ENCODE assay signal across 23 mouse cellular contexts in genomic region chr12:59055196-59055850, GRCm38 (mm10). TPM values are rescaled to one million over a fixed set of nuclear protein-coding genes. Genes with fewer than 3 reads are reported as not detected.
DNase-seq lines count a peak whose midpoint lies in the region.
"Had no signal": no experiment of that assay in that cellular context is flagged by ENCODE, and none has a peak within 500 bp of the region (broad histone marks: within the 10 kb centered on the region; RNA-seq: fewer than 3 reads in every experiment).

No protein-coding gene starts in this region.

- peak; percentile 32 for DNase-seq in adrenal gland, postnatal 10 days
- no peak for DNase-seq in adrenal gland, postnatal 25 days
- peak; percentile 24 for DNase-seq in ovary, postnatal 36 days (ENCODE audit: low spot score)
- no peak for DNase-seq in ovary, postnatal 10 days (ENCODE audit: low spot score)
- DNase-seq in induced T-regulatory cell, adult 2 months (ENCODE audit: low read depth), result peak; percentile 73
- DNase-seq in urinary bladder, adult 18-20 months (ENCODE audit: low spot score in 2 of 2), result no peak
- DNase-seq in left cerebral cortex, adult 9 months (ENCODE audit: low spot score in 2 of 2), result no peak
- DNase-seq: cerebellum, adult 11-12 months; cerebellum, adult 9-11 months; embryo, embryonic 11 days; gastrocnemius, postnatal 36 days; heart, adult 2 months; heart, postnatal 10 days; kidney, adult 9 months; kidney, postnatal 10 days; layer of hippocampus, postnatal 36 days; liver, embryonic 13.5 days; lung, adult 18-20 months; lung, postnatal 14 days; right cerebral cortex, adult 18-20 months; spleen, adult 18-20 months; thymus, adult 18-20 months; thymus, postnatal 25 days had no signal

RNA-seq across cellular contexts. Expression of gene Trappc6b, which starts 5.9 kb away (rescaled TPM):
- total RNA-seq in adrenal gland, postnatal 10 days (2021), result 10 to 100 TPM; 83.3 to 85.0 TPM
- total RNA-seq in adrenal gland, postnatal 25 days (2021), result 85.8 and 96.1 TPM in 2 replicates

RNA-seq across cellular contexts. Expression of gene Pnn, which starts 11.4 kb away (rescaled TPM):
- total RNA-seq in adrenal gland, postnatal 10 days (2021), result 10 to 100 TPM; 33.8 to 50.0 TPM
- 56.2 and 56.3 TPM in 2 replicates for total RNA-seq in adrenal gland, postnatal 25 days (2021)

RNA-seq across cellular contexts. Expression of gene Mia2, which starts 40.3 kb away (rescaled TPM):
- total RNA-seq in adrenal gland, postnatal 10 days (2021), result 10 to 100 TPM; 86.8 to 88.6 TPM
- total RNA-seq in adrenal gland, postnatal 25 days (2021), result 165 and 173 TPM in 2 replicates

RNA-seq across cellular contexts. Expression of gene Gemin2, which starts 42.1 kb away (rescaled TPM):
- 10 to 100 TPM; 11.1 to 13.5 TPM for total RNA-seq in adrenal gland, postnatal 10 days (2021)
- total RNA-seq in adrenal gland, postnatal 25 days (2021), result 10.6 and 15.7 TPM in 2 replicates

RNA-seq across cellular contexts. Expression of gene Sec23a, which starts 43.5 kb away (rescaled TPM):
- total RNA-seq in adrenal gland, postnatal 10 days (2021), result 10 to 100 TPM; 45.3 to 45.6 TPM
- total RNA-seq in adrenal gland, postnatal 25 days (2021), result 41.1 and 50.2 TPM in 2 replicates

Comparison
In these comparisons a context has a peak if more than half of its experiments do, and no peak if none do; other contexts are left out.
1. DNase-seq: peak in adrenal gland, postnatal 10 days (single experiment), ovary, postnatal 36 days (single experiment) and induced T-regulatory cell, adult 2 months (single experiment); none in adrenal gland, postnatal 25 days (single experiment), ovary, postnatal 10 days (single experiment), urinary bladder, adult 18-20 months (0 of 2) and left cerebral cortex, adult 9 months (0 of 2).